Mouse (Mus musculus): ENCODE results near the gene Pvr. TPM values are rescaled to one million over a fixed set of nuclear protein-coding genes. Genes with fewer than 3 reads are reported as not detected.

Gene Pvr
- polyA plus RNA-seq (2012) = 1.8 and 1.9 TPM in 2 replicates

GRCm38 (mm10) chr7:19920506-19921261 is at the start of gene Pvr:
TSS of gene Pvr (minus strand) at chr7:19921160.

DNA sequence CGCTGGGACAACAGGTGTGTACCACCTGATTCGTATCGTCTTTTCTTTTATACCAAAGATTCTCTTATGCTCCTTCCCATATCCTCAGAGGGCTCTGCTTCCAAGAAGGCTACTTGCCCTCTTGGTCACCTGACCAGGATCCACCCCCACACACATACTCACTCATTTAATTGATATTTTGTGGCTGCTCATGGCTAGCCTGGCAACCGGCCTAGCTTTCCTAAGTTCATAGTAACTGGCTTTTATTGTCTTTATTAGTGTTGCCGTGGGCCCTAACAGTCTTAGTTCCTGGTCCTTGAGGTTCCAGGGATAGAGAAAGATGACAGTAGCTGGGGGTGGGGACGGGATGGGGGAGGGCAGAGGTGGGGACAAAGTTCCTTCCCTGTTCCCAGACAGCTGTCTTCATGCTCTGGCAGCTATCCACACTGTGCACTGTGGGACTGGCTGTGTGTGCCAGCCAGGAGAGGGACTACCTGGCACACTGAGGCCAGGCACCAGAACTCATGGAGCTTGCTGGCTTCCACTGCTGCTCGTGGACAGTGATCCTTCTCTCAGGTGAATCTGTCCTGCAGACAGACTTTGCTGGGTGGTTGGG is 44.1 kb upstream of the Pvr start, which contains the start of gene Ceacam20:
Gene Ceacam20 (plus strand): TSS at position 428 of the 595 bp plus-strand sequence.

DNA sequence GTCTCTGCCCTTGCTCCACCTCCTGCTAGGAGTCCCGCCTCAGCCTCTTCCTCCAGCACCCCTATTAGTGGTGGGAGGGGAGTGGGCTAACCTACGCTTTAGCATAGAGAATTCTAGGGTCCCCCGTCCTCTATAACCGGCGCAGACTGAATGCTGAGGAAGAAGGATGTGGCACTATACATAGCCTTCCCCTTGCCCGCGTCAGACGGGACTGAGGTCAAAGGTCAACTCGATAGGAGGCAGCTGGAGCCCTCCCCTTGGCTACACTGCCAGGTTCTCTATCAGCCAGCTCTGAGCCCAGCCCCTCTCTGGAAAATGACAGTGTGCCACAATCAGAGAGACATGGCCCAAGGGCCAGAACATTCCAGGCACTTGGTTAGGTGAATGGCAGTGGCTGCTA is 29.6 kb upstream of the Pvr start, which contains the start of gene Igsf23:
Gene Igsf23 (minus strand): TSS at position 168 of the 400 bp plus-strand sequence.

DNA sequence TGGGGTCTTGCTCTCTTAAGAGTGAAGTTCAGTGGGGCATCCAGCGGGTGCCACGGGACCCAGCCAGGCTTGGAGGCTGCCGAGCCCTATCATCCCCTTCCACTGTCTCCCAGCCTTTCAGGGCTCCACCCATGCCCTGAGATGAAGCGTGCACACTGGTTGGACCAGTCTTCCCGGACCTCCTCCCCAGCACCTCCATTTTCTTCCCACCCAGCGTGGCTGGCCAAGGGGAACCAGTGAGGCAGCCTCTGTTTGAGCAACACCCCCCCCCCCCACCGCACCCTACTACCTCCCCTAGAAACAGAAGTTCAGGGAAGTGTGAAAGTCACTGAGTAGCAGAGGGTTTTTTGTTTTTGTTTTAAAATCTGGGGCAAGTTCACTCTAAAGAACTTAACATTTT is 33.1 kb downstream of the Pvr start, which contains the start of gene Ceacam19:
Gene Ceacam19 (minus strand): TSS at position 117 of the 400 bp plus-strand sequence.

GRCm38 (mm10) chr7:19861199-19861598 is 59.8 kb downstream of the Pvr start, which contains the start of gene Ceacam16:
TSS of gene Ceacam16 (minus strand) at chr7:19861299.

Other genes with a start within 250 kb of the Pvr start
- 1.3 and 1.8 TPM in 2 replicates for gene Apoc2, start 243.2 kb downstream of the Pvr start, polyA plus RNA-seq (2012)
- not detected in 2 replicates for gene Gm44805, start 239.7 kb downstream of the Pvr start, polyA plus RNA-seq (2012)
- not detected in 2 replicates for gene Apoc4, start 239.7 kb downstream of the Pvr start, polyA plus RNA-seq (2012)
- gene Apoc1, start 228.5 kb downstream of the Pvr start, polyA plus RNA-seq (2012) = 3.4 and 3.7 TPM in 2 replicates
- 667 and 1,153 TPM in 2 replicates for gene Apoe, start 222.0 kb downstream of the Pvr start, polyA plus RNA-seq (2012)
- gene Tomm40, start 205.7 kb downstream of the Pvr start, polyA plus RNA-seq (2012) = 221 and 229 TPM in 2 replicates
- 3.4 and 5.9 TPM in 2 replicates for gene Nectin2, start 170.7 kb downstream of the Pvr start, polyA plus RNA-seq (2012)
- gene Bcam, start 150.1 kb downstream of the Pvr start, polyA plus RNA-seq (2012) = 0.26 and 0.36 TPM in 2 replicates
- not detected in 2 replicates for gene Cblc, start 124.4 kb downstream of the Pvr start, polyA plus RNA-seq (2012)
- 61.6 and 97.1 TPM in 2 replicates for gene Bcl3, start 98.4 kb downstream of the Pvr start, polyA plus RNA-seq (2012)
- gene Gm19345, start 69.2 kb downstream of the Pvr start, polyA plus RNA-seq (2012) = not detected in 2 replicates
- gene Ceacam16, start 59.9 kb downstream of the Pvr start, polyA plus RNA-seq (2012) = 0.83 and 1.3 TPM in 2 replicates
- gene Ceacam19, start 33.2 kb downstream of the Pvr start, polyA plus RNA-seq (2012) = not detected in 2 replicates
- 0.04 TPM in 1 of 2 replicates, not detected in the other for gene Igsf23, start 29.6 kb upstream of the Pvr start, polyA plus RNA-seq (2012)
- not detected in 2 replicates for gene Ceacam20, start 44.3 kb upstream of the Pvr start, polyA plus RNA-seq (2012)
- gene Nlrp9b, start 70.3 kb upstream of the Pvr start, polyA plus RNA-seq (2012) = not detected in 2 replicates
- gene Vmn1r91, start 178.5 kb upstream of the Pvr start, polyA plus RNA-seq (2012) = not detected in 2 replicates
- gene Gm16442, start 201.4 kb upstream of the Pvr start, polyA plus RNA-seq (2012) = not detected in 2 replicates
- gene Vmn1r93, start 217.9 kb upstream of the Pvr start, polyA plus RNA-seq (2012) = not detected in 2 replicates
- gene Vmn1r94, start 247.2 kb upstream of the Pvr start, polyA plus RNA-seq (2012) = not detected in 2 replicates

Data from megakaryocyte-erythroid progenitor cell, adult 5 weeks (primary cell).